Mouse (Mus musculus): ENCODE measurements around the gene Klf13. TPM values are rescaled to one million over a fixed set of nuclear protein-coding genes. Genes with fewer than 3 reads are reported as not detected.

Gene Klf13
- polyA plus RNA-seq (2015; fragmentation: Nextera tagmentation; extraction: Ambion mirVana): 13.6 and 14.1 TPM in 2 replicates

- Histone ChIP-seq H3K9ac (peak within 1 kb of the TSS; percentile 95), H3K27me3 (no peaks in the 10 kb centered on the region), H3K36me3 (no peaks in the 10 kb centered on the region), H3K4me2 (peak within 1 kb of the TSS; percentile 100), H3K9me3 (replicated peaks) (no peaks in the 10 kb centered on the region), H3K4me1 (replicated peaks) (peaks cover 74% of the 10 kb centered on the region), H3K27ac (peak within 1 kb of the TSS; percentile 95), H3K4me3 (replicated peaks) (peak within 1 kb of the TSS; percentile 89)
- ATAC-seq (ENCODE audit: low read depth) (peak; percentile 83), DNase-seq (peak; percentile 99)
- WGBS (ENCODE audit: insufficient replicate concordance): under 1% methylated on average over 50 of the region's 50 CpGs
These were observed at the start of gene Klf13 for GRCm38 (mm10) chr7:63938914-63939396. TSS of gene Klf13 (minus strand) at chr7:63938915.

GRCm38 (mm10) chr7:63988391-63988790 lies 49.7 kb upstream of the Klf13 start:
- Histone ChIP-seq H3K4me2 (no peak overlapping the region), H3K4me1 (replicated peaks) (peaks cover 92% of the 10 kb centered on the region)
- DNase-seq: no peak

DNA sequence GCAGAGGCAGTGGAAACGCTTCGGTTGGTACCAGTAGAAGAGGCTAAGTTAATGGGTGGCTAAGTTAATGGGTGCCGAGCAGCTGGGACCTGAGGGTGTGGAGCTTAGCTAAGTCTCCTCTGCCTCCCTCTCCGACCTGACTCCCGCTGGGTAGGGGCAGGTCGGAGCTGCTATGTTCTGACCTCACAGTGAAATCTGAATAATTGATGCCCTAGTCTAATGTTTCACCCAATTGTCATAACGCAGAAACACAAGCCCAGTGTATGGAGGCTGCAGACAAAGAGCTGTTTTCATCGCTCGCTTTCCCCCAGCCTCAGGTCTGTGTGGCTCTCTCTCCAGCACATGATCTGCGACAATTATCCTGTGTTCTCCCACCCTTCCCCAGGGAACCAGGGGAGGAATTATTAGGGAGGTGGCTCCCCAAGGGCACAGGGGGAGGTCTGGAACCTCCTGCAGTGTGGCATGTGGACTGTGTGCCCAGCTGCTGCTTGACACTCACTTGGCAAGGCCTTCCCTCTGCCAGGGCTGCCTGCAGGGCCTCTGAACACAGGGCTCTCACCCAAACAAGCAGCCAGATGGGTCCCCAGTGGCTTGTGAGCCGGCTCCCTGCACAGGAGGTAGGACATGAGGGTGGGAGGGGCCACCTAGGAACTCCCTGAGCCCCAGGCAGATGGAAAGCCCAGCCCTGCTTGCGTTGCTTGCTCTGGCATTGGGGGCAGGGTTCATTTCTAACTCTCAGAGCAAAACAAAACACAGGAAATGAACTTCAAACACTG lies 47.9 kb upstream of the Klf13 start:
- H3K36me3 ChIP-seq: no peaks in the 10 kb centered on the region
- H3K27ac ChIP-seq: peak overlapping the region; percentile 61; the same call in 1 of the 2 replicates
- no peaks in the 10 kb centered on the region for H3K27me3 ChIP-seq
- H3K4me3 ChIP-seq (replicated peaks): no peak overlapping the region
- H3K9ac ChIP-seq: peak overlapping the region; percentile 39; the same call in 1 of the 2 replicates
- no peak for DNase-seq
- no peak for ATAC-seq (ENCODE audit: low read depth)
- no peaks in the 10 kb centered on the region for H3K9me3 ChIP-seq (replicated peaks)
- peaks cover 85% of the 10 kb centered on the region for H3K4me1 ChIP-seq (replicated peaks)
- WGBS (ENCODE audit: insufficient replicate concordance): 68% methylated on average over 12 of the region's 12 CpGs
- H3K4me2 ChIP-seq: no peak overlapping the region

More at GRCm38 (mm10) chr7:63988391-63988790, 49.7 kb upstream of the Klf13 start:
- 63% methylated on average over 2 of the region's 2 CpGs for WGBS (ENCODE audit: insufficient replicate concordance)
- no peaks in the 10 kb centered on the region for H3K36me3 ChIP-seq
- H3K4me3 ChIP-seq (replicated peaks): no peak overlapping the region
- no peak for ATAC-seq (ENCODE audit: low read depth)
- no peaks in the 10 kb centered on the region for H3K9me3 ChIP-seq (replicated peaks)
- no peaks in the 10 kb centered on the region for H3K27me3 ChIP-seq
- peak overlapping the region; percentile 88 for H3K27ac ChIP-seq
- peak overlapping the region; percentile 36 for H3K9ac ChIP-seq

- no peaks in the 10 kb centered on the region for H3K27me3 ChIP-seq
- no peaks in the 10 kb centered on the region for H3K36me3 ChIP-seq
- no peak overlapping the region for H3K9ac ChIP-seq
- H3K4me3 ChIP-seq (replicated peaks): no peak overlapping the region
- WGBS (ENCODE audit: insufficient replicate concordance): 58% methylated on average over 9 of the region's 9 CpGs
- H3K4me2 ChIP-seq: no peak overlapping the region
- peaks cover 77% of the 10 kb centered on the region for H3K4me1 ChIP-seq (replicated peaks)
- DNase-seq: no peak
- no peak overlapping the region for H3K27ac ChIP-seq
- no peaks in the 10 kb centered on the region for H3K9me3 ChIP-seq (replicated peaks)
- ATAC-seq (ENCODE audit: low read depth): no peak
These were observed 47.1 kb upstream of the Klf13 start for GRCm38 (mm10) chr7:63985696-63986406.

DNA sequence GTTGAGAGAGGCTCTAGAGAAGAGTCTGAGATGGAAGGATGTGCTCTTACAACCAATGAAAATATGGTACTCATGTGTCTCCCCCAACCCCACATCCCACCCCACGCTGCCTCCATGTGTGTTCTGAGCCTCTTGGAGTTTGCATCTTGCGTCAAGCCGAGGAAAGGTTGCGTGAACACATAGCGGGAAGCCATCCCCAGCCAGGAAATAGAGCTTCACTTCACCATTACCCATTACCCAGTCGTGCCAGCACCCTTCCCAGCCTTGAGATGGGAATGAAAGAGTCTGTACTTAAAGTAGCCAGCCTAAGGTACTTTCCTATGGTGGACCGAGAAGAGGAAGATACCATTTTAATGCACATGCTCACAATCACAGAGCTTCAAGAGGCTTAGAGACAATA lies 46.6 kb upstream of the Klf13 start:
- no peaks in the 10 kb centered on the region for H3K36me3 ChIP-seq
- no peak overlapping the region for H3K4me2 ChIP-seq
- peaks cover 71% of the 10 kb centered on the region for H3K4me1 ChIP-seq (replicated peaks)
- H3K27ac ChIP-seq: no peak overlapping the region
- H3K4me3 ChIP-seq (replicated peaks): no peak overlapping the region
- H3K9me3 ChIP-seq (replicated peaks): no peaks in the 10 kb centered on the region
- ATAC-seq (ENCODE audit: low read depth): no peak
- 80% methylated on average over 7 of the region's 7 CpGs for WGBS (ENCODE audit: insufficient replicate concordance)
- H3K9ac ChIP-seq: no peak overlapping the region
- H3K27me3 ChIP-seq: no peaks in the 10 kb centered on the region
- no peak for DNase-seq

DNA sequence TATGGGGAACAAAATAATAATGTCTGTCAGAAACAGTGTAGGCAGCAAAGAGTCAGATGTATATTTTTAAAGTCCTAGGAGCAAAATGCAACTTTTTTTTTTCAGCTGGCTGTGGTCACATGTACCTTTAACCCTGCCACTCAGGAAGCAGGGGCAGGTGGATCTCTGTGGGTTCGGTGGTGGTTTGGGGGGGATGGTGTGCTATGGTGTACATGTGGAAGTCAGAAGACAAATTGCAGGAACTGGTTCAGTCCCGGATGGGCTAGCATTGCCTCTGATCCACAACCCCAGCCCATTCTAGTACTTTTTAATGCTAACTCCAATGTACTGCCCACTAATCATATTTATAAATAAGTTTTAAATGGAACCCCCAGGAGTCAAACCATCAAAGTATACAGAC lies 45.6 kb upstream of the Klf13 start:
- Histone ChIP-seq H3K36me3 (no peaks in the 10 kb centered on the region), H3K9ac (no peak overlapping the region), H3K4me2 (no peak overlapping the region), H3K4me3 (replicated peaks) (no peak overlapping the region), H3K4me1 (replicated peaks) (peaks cover 62% of the 10 kb centered on the region), H3K9me3 (replicated peaks) (no peaks in the 10 kb centered on the region), H3K27ac (no peak overlapping the region; the same call in 1 of the 2 replicates), H3K27me3 (no peaks in the 10 kb centered on the region)
- ATAC-seq (ENCODE audit: low read depth) (no peak), DNase-seq (no peak)
- WGBS (ENCODE audit: insufficient replicate concordance): 33% methylated on average over 2 of the region's 2 CpGs

DNA sequence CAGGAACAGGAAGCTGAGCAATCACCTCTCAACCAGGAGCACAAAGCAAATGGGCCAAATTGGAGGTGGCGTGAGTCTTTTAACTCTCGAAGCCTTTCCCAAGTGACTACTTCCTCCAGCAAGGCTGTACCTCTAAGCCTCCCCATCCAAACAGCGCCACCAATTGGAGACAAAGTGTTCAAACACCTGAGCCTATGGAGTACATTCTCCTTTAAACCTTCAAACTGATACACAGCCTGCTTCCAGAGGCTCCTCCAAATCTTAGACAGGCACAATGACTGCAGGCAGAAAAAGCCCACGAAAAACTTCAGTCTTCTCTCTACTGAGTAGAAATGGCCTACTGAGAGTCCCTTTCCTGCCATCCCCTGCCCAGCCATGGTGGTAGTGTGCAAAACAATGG lies 38.9 kb upstream of the Klf13 start:
- Histone ChIP-seq H3K4me3 (replicated peaks) (no peak overlapping the region), H3K4me1 (replicated peaks) (peaks cover 26% of the 10 kb centered on the region), H3K4me2 (no peak overlapping the region), H3K27me3 (no peaks in the 10 kb centered on the region), H3K9me3 (replicated peaks) (peaks cover 4% of the 10 kb centered on the region; the same call in 1 of the 2 replicates), H3K9ac (no peak overlapping the region), H3K36me3 (no peaks in the 10 kb centered on the region), H3K27ac (no peak overlapping the region)
- DNase-seq: no peak
- WGBS (ENCODE audit: insufficient replicate concordance): 79% methylated on average over 4 of the region's 4 CpGs
- no peak for ATAC-seq (ENCODE audit: low read depth)

DNA sequence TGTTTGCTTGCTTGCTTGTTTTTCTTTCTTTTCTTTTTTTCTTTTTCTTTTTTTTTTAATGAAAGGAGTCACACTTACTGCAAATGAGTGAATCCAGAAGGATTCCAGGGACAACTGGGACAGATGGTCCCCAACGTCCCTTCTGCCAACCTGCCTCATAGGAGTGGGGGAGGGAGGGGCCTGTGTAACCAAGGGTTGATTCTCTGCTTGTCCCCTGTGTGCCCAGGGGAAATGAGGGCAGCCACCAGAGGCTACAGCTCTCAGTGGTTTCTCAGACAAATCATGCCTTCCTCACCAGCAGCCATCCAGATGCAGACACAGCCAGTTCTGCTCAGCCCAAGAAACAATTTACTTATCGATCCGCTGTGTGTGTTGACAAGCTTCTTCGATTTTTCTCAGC lies 32.3 kb upstream of the Klf13 start:
- no peaks in the 10 kb centered on the region for H3K9me3 ChIP-seq (replicated peaks)
- no peak overlapping the region for H3K27ac ChIP-seq
- no peak overlapping the region for H3K4me2 ChIP-seq
- DNase-seq (no peak), ATAC-seq (ENCODE audit: low read depth) (no peak)
- H3K36me3 ChIP-seq: no peaks in the 10 kb centered on the region
- 77% methylated on average over 4 of the region's 4 CpGs for WGBS (ENCODE audit: insufficient replicate concordance)
- H3K4me1 ChIP-seq (replicated peaks): peaks cover 32% of the 10 kb centered on the region
- no peak overlapping the region for H3K4me3 ChIP-seq (replicated peaks)
- H3K27me3 ChIP-seq: no peaks in the 10 kb centered on the region
- no peak overlapping the region for H3K9ac ChIP-seq

- H3K4me2 ChIP-seq: no peak overlapping the region
- WGBS (ENCODE audit: insufficient replicate concordance): 87% methylated on average over 3 of the region's 3 CpGs
- ATAC-seq (ENCODE audit: low read depth) (no peak), DNase-seq (no peak)
- H3K9me3 ChIP-seq (replicated peaks): no peaks in the 10 kb centered on the region
- no peak overlapping the region for H3K9ac ChIP-seq
- H3K4me3 ChIP-seq (replicated peaks): no peak overlapping the region
- peaks cover 43% of the 10 kb centered on the region for H3K4me1 ChIP-seq (replicated peaks)
- no peaks in the 10 kb centered on the region for H3K36me3 ChIP-seq
- H3K27ac ChIP-seq: no peak overlapping the region
- H3K27me3 ChIP-seq: no peaks in the 10 kb centered on the region
These were observed 31.2 kb upstream of the Klf13 start for GRCm38 (mm10) chr7:63969941-63970340.

DNA sequence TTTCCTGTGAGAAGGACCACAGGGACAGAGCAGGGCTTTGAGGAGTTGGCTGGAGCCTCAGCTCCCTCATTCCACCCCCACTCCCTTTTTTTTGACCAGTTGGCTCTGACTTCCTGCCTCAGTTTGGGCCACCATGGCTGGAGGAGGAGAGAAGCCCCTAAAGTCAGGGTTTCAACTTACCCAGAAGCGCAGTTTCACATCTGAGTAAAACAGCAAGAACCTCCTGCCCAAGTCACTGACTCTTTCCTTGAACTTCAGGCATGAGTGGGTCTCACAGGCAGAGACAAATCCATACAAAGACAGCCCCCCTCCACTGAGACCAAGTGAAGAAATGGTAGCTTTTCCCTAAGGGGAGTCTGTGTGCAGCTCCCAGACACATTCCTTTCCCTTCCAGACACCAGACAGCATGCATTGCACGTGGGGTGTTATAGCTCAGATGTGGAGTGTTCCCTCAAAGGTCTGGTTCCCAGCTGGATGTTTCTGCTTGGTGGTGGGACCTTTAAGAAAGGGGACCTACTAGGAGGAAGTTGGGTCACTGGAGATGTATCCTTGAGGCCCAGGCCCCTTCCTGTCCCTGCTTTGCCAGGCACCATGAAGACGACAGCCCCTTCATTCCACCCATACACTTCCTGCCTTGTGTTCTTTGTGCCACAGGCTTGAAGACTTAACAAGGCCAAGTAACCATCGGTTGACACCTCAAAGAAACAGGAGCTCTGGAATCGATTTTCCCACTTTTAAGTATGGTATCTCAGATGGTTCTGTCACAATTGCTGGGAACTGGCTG lies 27.1 kb upstream of the Klf13 start:
- H3K9me3 ChIP-seq (replicated peaks): no peaks in the 10 kb centered on the region
- 51% methylated on average over 5 of the region's 5 CpGs for WGBS (ENCODE audit: insufficient replicate concordance)
- DNase-seq: no peak
- H3K4me3 ChIP-seq (replicated peaks): no peak overlapping the region
- H3K9ac ChIP-seq: no peak overlapping the region
- no peak overlapping the region for H3K27ac ChIP-seq
- peaks cover 37% of the 10 kb centered on the region for H3K4me1 ChIP-seq (replicated peaks)
- no peak for ATAC-seq (ENCODE audit: low read depth)
- H3K4me2 ChIP-seq: no peak overlapping the region
- H3K27me3 ChIP-seq: no peaks in the 10 kb centered on the region
- no peaks in the 10 kb centered on the region for H3K36me3 ChIP-seq

DNA sequence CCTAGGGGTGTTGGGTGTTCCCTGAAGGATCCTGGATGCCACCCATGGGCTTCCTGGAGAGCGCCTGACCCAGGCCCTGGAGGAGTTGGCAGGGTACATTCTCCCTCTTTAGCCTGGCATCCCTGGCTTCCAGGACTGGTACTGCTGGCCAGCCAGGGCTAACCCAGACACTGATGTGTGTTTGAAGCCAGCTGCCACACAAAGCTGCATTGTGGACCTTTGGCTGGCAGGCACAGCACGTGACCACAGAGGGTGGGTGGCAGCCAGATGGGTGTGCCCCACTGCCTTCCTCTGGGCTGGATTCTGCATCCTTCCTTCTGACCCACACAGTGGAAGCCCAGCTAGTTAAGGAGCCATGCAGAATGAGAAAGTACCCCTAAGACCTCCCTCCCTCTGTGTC lies 26.4 kb upstream of the Klf13 start:
- DNase-seq: no peak
- no peak overlapping the region for H3K27ac ChIP-seq
- no peak overlapping the region for H3K4me2 ChIP-seq
- no peaks in the 10 kb centered on the region for H3K9me3 ChIP-seq (replicated peaks)
- WGBS (ENCODE audit: insufficient replicate concordance): 66% methylated on average over 2 of the region's 2 CpGs
- no peaks in the 10 kb centered on the region for H3K36me3 ChIP-seq
- no peak overlapping the region for H3K4me3 ChIP-seq (replicated peaks)
- H3K4me1 ChIP-seq (replicated peaks): peaks cover 37% of the 10 kb centered on the region
- no peak overlapping the region for H3K9ac ChIP-seq
- no peaks in the 10 kb centered on the region for H3K27me3 ChIP-seq
- peak; percentile 40; the same call in 1 of the 2 replicates for ATAC-seq (ENCODE audit: low read depth)

Measured in liver, embryonic 13.5 days (tissue).